Mouse (Mus musculus): ENCODE results near the gene Rab8a.
A peak's percentile ranks its signal among the peaks of the same experiment; 100 is the strongest.

Gene Rab8a

DNA sequence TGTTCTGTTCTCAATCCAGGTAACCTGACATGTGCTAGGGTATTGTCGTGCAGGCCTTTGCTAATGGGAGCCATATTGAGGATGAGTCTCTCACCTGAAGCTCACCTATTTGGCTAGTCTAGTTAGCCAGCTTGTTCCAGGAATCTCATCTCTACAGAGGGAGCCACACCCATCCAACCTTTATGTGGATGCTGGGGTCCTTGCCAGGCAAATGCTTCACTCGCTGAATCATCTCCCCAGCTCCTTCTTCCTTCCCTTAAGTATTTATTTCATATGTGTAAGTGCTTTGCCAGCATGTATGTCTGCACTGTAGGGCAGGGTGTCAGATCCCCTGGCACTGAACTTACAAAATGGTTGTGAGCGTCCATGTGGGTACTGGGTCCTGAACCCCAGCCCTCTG is 14.4 kb upstream of the Rab8a start:
- no peak for DNase-seq (ENCODE audit: low spot score)

DNA sequence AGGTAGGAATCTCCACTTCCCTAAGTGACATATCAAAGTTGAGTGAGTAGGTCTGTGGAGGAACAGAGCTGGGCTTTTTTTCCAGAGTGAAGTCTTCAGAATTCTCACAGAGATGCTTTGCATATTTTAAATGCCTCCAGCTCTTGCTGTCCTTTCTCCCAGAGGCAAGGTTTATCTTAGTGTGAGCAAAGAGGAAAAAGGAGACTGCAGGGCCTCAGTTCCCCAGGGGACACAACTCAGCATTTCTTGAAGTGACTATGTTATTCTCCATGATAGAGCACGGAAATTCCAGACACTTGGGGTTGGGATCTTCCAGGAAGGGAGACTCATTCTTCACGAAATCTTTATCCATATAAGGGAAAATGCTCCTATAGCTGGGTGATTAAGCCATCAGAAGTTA is 13.7 kb upstream of the Rab8a start:
- no peak for DNase-seq (ENCODE audit: low spot score)

DNA sequence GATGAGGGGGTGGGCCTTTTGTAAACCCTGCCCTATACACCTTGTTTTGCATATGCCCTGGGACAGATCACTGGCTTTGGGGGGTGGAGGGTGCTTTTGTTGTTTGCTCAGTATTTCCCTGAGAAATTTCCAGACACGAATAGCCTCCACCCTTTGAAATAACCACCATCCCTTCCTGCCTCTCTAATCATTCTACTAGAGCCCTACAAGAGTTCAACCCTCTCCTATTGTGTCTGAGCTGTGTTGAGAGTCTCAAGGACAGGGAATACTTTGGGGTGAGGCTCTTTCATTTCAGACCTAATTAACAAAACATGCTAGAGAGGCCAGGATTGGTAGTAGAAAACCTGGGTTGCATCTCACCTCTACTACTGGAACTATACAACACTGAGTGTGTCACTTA is 11.9 kb upstream of the Rab8a start:
- no peak for DNase-seq (ENCODE audit: low spot score)

DNA sequence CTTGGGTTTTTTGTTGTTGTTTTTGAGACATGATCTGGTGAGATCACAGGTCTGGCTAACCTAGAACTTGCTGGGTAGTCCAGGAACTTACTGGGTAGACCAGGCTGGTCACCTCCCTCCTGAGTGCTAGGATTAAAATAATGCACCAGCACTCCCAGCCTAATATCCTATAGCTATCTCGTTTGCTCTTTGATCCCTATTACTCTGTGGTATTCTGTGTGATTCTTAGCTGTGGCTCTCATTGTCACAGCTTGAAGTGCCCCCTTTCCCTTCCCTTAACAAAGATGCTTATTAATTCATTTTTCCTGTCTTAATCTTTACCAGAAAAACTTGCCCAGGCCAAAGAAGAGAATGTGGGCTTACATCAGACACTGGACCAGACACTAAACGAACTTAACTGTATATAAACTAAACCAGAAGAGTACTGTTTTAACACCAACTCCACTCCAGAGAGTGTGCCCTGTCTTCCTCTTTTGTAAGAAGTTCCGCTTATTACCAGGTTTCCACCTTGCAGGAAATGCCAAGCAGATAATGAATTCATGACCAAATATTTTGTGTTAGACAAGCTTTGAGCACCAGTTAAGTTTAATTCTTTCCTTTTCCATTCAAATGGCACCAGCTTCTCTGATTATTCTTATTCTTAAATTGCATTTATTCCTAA is 9.5 kb upstream of the Rab8a start:
- no peak for DNase-seq (ENCODE audit: low spot score)

DNA sequence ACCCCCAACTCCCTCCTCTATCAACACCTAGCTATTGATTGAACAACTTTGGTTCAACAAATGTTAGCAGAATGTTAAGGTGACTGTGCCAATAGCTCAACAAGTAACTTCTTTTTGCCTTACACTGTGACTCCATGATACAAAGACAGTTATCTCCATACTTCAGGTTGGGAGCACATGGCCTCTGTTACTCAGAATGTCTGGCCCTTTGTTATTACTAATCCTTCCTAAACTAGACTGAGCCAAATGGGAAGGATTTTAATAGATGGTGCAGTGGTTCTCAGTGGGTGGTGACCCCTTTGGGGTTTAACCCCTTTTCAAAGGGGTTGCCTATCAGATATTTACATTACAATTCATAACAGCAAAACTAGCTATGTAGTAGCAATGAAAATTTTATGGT is 7.6 kb upstream of the Rab8a start:
- no peak for DNase-seq (ENCODE audit: low spot score)

DNA sequence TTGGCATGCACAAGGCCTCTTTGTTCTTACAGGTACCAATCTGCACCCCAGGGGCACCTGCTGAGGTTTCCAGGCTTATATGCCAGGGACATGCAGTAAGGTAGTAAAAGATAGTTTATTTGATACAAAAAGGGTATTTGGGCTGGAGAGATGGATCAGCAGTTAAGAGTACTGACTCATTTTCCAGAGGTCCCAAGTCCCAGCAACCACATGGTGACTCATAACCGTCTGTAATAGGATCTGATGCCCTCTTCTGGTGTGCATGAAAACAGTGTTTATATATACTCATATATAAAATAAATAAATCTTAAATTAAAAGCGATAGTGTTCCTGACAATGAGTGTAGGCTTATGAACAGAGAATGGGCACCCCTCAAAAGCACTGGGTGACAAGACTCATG is 2.9 kb upstream of the Rab8a start:
- no peak for DNase-seq (ENCODE audit: low spot score)

DNA sequence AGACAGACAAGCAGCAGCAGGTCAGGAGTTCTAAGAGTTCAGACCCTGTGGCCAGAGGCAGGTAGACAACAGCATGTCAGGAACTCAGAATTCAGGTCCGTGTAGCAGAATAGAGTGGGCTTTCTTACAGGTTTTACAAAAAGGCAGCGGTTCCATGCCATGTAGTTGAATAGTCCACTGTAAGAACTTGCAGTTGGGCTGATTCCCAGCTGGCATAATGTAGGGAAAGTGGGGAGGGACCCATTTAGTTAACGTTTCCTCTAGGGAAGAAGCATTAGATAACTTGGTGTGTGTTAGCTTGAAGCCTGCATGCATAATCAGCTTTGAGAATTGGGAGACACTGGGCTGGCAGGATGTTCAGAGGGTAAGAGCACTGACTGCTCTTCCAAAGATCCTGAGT is 2.3 kb upstream of the Rab8a start:
- no peak for DNase-seq (ENCODE audit: low spot score)

DNA sequence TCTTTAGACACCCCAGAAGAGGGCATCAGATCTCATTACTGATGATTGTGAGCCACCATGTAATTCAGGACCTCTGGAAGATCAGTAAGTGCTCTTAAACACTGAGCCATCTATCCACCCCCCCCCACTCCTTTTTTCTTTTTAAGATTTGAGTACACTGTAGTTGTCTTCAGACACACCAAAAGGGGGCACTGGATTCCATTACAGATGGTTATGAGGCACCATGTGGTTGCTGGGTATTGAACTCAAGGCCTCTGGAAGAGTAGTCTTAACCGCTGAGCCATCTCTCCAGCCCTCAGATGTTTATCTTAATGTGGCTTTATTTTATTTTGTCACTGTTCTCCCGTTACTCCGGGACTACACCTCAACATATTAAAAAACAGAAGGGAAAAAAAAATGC is 993 bp upstream of the Rab8a start:
- no peak for DNase-seq (ENCODE audit: low spot score)

DNA sequence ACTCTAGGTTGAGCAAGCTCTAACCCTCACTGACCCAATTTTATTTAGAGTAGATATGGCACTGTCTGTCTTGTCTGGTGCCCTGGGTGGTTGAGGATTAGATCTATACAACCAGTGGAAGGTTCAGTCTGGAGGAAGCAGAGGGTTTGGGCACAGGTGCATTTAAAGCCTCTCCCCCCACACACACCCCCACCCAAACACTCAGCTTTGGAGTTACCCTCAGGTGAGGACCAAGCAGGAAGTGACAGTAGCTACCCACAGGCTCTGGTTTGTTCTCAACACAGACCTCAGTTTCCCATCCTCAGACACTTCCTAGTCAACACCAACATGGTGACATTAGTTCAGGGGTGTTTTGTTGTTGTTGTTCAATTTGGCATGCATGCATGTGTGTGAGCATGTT is 1.8 kb downstream of the Rab8a start:
- DNase-seq (ENCODE audit: low spot score): no peak

DNA sequence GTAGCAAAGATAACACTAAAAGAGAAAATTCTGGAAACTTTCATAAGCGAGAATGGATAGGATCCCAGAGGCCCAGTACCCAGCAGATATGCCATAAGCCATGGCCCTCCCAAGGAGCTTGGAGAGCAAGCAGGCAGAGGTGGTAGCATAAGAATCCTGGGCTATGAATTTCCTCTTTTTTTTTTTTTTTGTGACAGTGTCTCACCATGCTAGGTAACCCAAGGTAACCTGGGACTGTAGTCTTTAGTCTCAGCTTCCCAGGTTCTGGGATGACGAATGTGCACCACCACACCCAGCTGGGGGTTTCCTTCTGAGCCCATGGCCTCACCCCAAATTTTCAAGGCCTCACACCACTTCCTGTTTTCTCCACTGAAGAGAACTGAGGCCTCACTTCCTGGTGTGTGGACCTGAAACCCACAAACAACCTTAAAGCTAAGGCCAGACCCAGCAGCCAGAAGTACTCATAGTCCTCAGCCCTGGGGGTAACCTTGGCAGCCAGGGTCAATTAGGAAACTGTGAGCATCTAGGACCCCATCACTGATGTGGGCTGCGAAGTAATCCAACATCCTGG is 8.2 kb downstream of the Rab8a start:
- DNase-seq (ENCODE audit: low spot score): no peak

DNA sequence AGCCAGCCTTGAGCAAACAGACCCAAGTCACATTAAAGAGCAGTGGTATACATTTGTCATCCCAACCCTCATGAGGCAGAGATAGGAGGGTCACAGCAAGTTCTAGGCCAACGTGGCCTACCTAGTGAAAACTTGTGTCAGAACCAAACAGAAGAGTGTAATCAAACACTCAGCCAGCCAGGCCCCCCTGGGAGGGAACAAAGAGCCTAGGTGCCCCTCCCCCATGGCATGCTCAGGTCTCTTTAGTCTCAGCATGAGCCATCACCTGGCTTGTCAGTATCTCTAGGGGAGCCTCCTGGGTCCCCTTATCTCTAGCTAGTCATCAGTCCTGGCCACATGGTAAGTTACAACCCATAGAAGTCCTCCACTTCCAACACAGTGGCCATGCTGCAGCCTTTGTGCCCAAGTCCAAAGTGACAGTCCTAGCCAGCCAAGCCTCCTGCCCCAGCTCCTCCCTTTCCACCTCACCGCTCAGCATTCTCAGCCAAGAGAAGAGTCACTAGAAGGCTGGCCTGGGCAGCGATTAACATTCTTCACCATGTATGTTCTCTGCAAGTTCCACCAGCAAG is 8.8 kb downstream of the Rab8a start:
- no peak for DNase-seq (ENCODE audit: low spot score)

DNA sequence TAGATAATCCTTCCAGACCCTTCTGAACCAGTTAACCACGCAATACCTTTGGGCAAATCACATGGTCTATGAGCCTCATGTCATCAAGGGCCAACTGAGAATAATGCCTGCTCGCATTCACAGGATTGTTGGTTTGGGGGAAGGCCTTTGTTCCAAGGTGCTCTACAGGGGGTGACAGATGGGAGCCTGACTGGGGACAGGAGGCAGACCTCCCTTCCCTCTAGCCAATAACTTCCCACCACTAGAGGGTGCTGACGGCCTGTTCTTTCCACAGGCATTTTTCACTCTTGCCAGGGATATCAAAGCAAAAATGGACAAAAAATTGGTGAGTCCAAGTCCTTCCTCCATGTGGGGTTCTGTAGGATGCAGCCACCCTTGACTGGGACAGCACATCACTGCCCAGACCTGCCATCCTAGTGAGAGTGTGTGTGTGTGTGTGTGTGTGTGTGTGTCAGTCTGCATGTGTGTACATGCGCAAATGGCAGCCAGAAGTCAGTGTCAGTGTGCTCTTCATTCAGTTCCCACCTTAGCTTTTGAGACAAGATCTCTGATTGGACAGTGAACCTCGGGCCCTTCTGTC is 16.4 kb downstream of the Rab8a start:
- peak; percentile 71 for DNase-seq (ENCODE audit: low spot score)

DNA sequence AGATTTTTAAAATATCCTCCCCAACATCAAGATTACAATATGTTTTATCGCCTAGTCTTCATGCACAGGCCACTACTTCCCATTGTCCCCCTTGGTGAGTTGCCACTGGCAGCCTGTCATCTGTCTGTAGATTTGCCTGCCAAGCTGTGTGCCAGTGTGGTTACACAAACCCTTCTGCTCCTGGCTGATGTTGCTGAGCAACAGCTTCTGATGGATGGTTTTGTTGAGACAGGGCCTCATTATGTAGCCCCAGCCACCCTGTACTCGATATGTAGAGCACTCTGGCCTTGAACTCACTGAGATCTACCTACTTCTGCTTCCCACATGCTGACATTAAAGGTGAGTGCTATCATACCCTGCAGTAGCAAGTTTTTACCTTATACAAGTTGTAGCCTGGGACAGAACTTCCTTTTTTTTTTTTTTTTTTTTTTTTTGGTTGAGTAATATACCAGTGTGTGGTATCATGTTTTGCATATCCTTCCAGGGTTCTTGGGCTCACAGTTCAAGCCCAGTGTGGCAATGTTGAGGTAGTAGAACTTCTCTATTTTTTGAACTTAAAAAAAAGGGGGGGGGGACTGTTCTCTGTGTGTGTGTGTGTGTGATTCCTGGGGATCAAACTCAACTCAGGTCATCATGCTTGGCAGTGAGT is 22.7 kb downstream of the Rab8a start:
- DNase-seq (ENCODE audit: low spot score): no peak

DNA sequence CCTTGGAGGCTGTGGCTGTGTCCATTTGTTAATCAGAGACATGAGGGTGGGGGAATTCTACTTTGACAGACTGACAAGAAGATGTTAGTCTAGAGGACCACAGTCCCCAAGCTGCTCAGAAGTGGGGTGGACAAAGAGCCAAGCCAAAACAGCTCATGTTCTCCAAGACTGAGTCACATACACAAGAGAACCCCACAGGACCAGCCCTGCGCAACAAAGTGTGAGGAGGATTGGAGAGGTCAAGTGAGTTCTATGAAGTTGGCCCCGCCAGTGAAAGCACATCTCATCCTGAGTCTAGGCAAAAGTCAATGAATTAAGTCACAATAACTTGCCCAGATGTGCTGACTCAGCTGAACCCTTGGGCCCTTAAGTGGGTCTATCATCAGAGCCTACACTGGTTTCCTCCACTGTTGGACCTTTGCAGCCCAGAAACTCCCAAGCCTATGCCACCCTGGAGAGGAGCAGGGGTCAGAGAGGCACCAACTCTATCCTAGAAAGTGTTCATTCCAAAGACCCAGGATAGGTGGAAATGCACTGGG is 26.9 kb downstream of the Rab8a start:
- DNase-seq (ENCODE audit: low spot score): no peak

DNA sequence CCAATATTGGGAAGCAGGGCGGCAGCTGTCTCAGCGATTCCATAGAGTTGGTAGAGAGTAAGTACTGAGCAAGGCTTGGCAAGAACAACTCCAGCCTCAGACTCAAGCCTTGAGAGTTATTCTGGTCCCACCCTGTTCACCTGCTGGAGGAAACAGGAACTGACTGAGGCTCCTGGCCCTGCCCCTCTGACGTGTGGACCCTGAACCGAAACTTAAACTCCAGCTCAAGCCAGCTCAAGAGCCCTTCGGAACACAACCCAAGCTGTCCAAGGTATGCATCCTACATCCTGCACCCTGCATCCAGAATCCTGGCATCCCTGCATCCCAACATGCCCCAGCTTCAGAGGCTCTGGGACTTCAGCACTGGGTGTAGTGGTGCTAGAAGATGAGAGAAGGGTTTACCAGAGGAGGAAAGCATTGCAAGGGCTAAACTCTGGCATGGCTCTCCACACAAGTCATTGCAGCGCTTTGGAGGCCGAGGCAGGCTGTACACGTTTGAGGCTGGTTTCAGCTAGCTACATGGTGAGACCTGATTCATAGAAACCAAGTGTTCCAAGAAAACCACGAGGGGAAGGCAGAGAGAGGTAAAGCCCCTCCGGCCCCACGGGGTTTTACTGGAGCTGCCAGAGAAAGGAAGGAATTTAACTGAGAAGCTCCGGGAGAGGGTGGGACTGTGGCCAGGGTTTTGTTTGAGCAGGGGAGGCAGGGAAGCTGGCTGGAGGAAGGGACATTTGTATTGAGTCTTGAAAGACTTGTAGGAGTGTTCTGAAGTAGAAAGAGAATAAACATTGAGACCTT is 28.6 kb downstream of the Rab8a start, which contains the start of gene Hsh2d:
TSS of gene Hsh2d (plus strand) at position 222 of the 798 bp plus-strand sequence.
- no peak for DNase-seq (ENCODE audit: low spot score)

DNA sequence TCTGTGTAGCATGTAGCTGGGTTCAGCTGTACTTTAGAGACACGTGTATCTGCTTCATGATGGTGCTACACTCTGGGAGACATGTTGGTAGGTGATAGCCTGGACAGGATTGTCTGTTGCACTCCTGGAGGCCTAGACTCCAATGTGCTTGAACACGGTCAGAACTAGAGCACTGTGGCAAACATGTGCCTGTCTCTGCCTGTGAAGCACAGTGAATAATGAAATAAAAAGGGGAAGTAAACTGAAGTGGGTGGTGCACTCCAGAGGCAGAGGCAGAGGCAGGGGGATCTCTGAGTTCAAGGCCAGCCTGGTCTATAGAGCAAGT is 29.2 kb downstream of the Rab8a start:
- DNase-seq (ENCODE audit: low spot score): no peak

DNA sequence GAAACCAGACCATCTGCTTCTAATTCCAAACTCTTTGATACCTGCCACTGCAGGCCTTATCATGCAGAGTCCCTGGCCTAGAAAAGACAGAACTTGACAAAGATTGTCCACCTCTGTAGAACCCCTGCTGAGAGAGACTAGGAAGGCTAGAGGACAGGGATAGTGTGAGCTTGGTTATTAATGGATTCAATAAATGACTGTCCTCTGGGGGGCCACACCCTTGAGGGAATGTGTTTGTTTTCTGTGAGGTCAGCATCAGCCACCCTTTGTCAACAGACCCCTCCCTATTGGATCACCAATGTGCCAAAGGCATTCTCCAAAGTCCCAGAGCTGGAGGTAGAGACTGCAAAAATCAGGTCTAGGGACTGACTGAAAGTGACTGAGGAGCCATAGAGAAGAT is 31.1 kb downstream of the Rab8a start:
- DNase-seq (ENCODE audit: low spot score): no peak

DNA sequence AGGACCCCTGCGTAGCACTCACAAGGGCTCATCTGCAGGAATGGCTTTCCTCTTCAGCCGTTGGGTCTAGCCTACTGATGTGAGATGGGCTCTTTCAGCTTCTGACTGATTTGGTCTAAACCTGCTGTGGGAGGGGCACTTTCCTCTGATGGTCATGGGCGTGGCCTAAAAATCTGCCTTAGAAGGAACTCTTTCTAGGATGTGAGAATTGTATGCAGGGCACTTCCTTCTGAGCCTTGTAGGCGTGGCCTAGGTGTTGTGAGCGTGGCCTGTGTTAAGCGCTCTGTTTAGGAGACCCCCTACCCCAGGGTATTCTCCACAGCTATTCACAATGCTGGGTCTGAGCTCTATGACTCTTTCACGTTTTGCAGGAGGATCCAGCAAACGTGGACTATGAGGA is 37.0 kb downstream of the Rab8a start:
- DNase-seq (ENCODE audit: low spot score): no peak

DNA sequence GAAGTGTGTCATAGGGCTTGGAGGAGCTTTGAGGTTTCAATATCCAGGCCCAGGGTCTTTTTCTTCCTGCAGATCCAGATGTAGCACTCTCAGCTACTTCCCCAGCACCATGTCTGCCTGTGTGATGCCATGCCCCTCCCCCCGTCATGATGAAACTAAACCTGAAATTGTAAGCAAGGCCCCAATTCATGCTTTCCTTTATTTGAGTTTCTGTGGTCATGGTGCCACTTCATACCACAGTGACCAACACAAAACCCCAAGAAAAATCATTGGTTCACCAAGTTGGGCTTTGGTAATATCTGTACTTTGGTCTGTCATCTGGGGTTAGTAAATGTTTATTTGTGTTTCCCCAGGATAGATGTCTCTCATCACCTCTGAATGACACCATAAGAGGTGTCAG is 47.6 kb downstream of the Rab8a start:
- no peak for DNase-seq (ENCODE audit: low spot score)

DNA sequence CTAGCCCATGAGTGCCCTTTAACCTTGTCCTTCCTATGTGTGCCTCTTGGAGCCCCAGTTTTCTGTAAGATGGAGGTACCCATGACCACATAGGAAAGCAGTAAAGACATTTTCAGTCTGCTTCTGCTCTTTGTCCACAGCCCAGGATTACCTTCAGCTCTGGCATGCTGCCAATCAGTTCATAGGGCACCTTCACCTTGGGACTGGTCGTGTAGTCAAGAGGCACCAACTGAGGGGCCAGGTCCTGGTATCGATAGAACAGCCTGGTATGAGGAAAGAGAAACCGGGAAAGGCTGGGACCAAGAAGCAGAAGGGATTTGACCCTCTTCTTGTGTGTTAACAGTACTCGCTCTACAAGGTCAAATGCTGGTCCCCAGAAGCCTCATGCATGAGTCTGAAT is 49.2 kb downstream of the Rab8a start:
- no peak for DNase-seq (ENCODE audit: low spot score)

DNA sequence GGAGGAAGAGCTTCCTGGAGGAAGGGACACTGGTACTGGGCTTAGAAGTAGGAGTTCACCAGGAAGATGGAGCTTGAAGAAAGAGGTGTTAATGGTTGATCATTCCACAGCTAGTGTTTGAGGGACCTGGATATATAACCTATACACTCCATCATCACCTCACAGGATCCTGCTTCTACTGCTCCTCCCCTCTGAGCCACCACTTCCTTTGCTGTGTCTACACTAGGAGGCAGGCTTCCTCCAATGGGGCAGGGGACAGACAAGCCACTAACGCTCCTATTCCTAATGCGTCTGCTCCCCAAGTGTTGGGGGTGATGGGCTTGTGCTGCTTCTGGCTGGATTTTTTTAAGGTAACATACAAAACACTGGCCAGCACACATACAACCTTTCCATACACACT is 49.7 kb downstream of the Rab8a start:
- DNase-seq (ENCODE audit: low spot score): no peak

DNA sequence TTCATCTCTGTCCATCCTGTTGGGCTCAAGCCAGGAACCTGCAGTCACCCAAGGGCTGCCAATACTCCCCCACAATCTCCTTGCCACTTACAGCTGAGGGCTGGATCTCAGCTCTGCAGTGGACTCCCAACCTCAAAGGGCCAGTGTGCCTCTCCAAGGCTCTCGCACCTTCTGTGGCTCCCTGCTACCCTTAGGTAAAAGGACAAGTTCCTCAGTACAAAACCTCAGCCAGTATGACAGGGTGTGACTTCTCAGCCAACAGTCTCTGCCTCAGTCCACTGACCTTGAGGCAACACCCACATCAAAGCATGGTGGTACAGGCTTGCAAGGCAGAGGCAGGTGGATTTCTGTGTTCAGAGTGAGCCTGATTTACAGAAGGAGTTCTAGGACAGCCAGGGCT is 50.8 kb downstream of the Rab8a start:
- DNase-seq (ENCODE audit: low spot score): no peak

All from embryo, embryonic 10 days (tissue).